Mouse (Mus musculus) cerebellum, adult 9-11 months (tissue): ENCODE results near the gene Arpc5l.

ENCODE experiments used
- DNase-seq: peaks from one replicate; pipeline ENCODE4 v3.0.0; 2022

Arpc5l gene

DNA sequence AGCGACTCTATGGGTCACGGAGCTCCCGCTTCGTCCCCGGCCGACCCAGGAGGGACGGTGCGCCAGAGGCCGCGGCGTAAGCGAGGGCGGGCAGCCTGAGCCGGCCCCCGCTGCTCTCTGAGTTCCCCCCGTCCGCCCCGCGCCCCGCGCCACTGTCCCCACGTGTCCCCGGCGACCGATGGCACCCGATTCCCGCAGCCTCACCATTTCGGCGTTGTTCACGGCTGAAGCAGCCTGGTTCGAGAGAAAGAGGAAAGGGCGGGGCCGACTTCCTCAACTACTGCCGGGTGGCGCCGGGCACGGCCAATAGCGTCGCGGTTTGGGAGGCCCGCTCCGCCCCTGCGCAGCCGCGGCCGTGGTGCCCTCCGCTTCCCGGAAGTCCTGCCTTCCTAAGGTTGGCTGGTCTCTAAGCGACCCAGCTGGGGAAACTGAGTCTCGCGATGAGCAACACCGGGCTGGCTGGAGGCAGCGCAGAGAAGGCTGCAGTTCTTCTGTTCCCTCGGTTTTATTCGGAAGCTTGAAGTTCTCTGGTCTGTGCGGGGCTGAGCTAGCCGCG is at the start of gene Arpc5l:
TSS of gene Arpc5l (plus strand) at position 469 of the 556 bp plus-strand sequence.
- DNase-seq = peak; percentile 91

DNA sequence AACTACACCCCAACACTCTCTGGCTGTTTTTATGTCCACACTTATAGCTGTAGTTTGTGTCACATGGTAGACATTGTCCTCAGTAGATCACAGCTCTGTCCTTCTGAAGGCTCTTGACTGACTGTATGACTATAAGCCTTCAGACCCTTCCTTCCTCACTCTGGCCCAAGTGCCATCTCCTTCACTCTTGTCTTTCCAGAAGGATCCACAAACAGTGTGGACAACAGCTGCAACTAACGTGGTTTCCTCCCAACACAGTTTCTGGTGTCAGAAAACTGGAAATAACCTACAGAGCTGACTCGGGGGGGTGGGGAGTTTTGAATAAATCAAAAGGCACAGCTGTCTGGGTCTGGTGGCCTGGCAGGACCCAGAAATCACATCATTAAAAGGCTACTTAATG is 49.1 kb upstream of the Arpc5l start:
- no peak for DNase-seq

DNA sequence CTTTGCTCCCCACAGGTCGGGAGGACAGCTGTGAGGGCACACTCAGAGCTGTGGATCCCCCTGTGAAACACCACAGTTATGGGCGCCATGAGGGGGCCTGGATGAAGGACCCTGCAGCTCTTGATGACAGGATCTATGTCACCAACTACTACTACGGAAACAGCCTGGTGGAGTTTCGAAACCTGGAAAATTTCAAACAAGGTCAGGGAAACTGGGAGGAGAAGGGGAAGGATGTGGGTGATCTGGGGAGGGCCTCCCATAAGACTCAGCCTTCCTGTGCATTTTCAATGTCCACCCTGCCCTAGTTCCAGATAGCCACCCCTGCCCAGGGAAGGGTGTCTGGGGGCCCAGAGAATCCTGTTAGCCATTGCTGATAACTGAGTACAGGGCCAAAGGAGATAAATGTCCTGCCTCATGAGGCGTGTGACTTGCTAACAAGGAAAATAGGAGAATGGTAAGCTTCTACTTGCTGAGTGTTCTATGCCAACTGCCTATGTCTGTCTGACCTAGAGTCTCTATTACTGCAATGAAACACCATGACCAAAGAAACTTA is 47.4 kb upstream of the Arpc5l start:
- DNase-seq = no peak

DNA sequence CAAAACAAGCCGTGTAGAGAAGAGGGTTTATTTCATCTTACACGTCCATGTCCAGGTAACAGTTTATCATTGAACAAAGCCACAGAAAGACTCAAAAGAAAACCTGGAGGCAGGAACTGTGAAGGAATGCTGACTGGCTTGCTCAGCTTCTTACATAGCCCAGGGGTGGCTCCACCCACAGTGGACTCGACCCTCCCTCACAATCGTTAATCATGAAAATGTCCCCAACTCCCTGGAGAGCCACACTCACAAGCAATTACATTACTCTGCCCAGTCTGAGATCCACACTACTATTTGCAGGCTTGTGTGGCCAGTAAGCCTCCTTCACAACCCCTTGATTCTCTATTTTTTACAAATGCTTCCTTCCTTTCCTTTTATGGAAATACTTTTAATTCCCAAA is 41.0 kb upstream of the Arpc5l start:
- no peak for DNase-seq

GRCm38 (mm10) chr2:38969650-38970049 is 35.5 kb upstream of the Arpc5l start:
- DNase-seq = no peak

DNA sequence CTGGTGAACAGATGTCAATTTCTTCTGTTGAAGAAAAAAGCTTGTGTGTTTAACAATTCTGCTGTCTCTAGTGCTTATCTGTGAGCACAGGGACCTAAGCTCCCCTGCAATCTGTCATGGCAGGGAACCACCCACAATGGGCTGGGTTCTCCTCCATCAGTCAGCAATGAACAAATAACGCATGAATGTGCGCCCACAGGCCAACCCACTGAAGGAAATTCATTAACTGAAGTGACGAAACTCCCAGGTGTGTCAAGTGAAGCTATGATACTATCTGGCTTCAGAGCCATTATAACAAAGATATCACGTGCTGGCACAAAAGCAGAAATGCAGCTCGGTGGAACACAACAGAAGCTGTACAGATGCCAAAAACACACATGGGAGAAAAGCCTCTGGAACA is 35.1 kb upstream of the Arpc5l start:
- no peak for DNase-seq

DNA sequence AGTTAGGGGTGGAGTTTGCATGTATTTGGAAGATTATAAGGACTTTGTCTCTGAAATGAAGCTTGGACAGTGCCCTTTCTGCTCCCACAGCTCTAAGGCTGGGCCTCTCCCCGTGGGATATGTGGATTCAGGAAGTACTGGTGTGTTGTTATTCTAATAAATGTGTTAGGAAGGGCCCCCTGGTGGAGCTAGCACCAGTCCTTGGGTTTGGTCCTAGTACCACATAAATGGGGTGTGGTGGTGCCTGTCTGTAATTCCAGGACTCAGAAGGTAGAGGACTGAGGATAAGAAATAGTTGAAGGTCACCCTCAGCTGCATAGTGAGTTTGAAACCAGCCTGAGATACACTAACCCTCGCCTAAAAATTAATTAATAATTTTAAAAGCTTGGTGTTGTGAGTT is 31.9 kb upstream of the Arpc5l start:
- no peak for DNase-seq

DNA sequence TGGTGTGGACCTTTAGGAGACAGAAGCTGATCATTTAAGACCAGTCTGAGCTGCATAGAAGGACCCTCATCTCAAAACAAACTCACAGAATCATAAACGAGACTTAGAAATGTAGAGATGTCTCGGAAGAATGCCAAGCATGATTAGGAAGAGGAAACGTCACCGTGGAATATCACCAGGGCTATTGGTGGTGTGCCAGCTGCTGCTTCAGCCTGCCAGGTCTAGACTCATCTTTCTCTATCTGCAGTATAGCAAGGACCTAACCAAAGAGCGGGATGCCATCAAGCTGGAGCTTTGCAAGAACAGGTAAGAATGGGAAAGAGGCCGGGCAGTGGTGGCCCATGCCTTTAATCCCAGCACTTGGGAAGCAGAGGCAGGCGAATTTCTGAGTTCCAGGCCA is 31.4 kb upstream of the Arpc5l start:
- DNase-seq = no peak

DNA sequence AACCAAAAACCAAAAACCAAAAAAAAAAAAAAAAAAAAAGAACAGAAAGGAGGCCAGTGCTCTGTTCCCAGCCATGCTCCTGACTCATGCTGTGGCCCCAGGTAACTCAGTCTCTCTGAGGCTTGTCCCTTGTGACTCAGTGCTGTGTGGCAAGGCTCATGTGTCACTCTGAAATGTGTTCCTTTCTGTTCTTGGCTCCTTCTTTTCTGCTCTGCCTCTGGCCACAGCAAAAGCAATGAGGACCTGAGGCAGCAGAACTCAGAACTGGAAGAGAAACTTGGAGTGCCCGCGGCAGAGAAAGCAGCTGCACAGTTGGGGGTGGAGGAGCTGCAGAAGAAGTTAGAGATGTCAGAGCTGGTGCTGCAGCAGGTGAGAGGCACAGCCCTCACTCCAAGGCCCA is 31.0 kb upstream of the Arpc5l start:
- DNase-seq = no peak

DNA sequence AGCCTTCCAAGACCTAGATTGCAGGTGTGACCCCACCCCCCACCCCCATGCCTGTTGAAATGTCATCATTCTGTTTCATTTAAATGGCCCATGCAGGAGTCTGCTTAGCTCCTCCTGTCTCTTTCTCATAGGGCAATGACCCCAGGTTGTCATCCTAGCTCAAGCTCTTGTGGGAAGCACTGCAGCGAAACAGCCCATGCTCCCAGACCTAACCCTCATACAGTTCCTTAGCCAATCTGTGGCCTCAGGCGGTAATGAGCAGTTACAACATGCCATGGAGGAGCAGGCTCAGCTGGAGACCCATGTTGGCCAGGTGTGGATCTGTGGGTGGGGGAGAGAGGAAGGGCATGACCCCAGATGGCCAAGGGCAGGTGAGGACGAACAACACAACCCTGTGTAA is 30.0 kb upstream of the Arpc5l start:
- no peak for DNase-seq

GRCm38 (mm10) chr2:38975941-38976805 is 29.0 kb upstream of the Arpc5l start:
- DNase-seq = no peak

- no peak for DNase-seq
Observed at GRCm38 (mm10) chr2:38977837-38978236, 27.3 kb upstream of the Arpc5l start.

- DNase-seq = no peak
Observed at GRCm38 (mm10) chr2:38983456-38983855, 21.7 kb upstream of the Arpc5l start.

- peak; percentile 5 for DNase-seq
Observed at GRCm38 (mm10) chr2:38986580-38986979, 18.6 kb upstream of the Arpc5l start.

- DNase-seq = no peak
Observed at GRCm38 (mm10) chr2:38987371-38987770, 17.8 kb upstream of the Arpc5l start.

DNA sequence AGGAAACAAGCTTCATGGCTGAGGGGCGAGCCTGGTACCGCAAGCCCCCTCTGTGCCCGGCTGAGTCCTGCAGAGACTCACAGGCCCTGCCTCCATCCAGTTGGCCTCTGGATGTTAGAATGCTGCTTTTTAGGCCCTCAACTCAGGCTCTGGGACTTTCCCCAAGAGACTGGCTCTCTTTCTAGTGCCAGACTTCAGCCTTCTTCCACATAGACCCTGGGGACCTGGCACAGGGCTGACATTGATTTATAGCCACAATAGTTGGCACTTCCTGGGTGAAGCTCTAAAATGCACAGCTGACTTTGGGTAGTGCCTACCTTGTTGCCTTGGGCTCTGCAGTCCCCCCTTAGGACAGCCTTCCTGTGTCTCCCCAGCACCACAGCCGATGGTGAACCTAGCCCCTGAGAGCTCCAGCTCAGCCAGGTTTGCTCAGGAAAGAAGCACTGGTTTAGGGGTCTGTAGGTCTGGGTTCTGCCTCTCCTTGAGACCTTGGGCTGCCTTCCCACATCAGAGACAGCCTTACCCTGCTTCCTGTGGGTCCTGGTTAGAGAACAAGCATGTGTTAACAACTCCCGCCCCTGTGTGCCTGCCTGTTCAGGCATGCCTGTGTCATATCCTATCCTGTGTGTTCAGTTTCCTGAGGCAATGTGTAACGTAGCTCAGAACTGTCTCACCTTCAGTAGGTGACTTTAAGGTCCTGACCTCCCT is 17.2 kb upstream of the Arpc5l start:
- DNase-seq = no peak

GRCm38 (mm10) chr2:38988929-38989328 is 16.2 kb upstream of the Arpc5l start:
- no peak for DNase-seq

DNA sequence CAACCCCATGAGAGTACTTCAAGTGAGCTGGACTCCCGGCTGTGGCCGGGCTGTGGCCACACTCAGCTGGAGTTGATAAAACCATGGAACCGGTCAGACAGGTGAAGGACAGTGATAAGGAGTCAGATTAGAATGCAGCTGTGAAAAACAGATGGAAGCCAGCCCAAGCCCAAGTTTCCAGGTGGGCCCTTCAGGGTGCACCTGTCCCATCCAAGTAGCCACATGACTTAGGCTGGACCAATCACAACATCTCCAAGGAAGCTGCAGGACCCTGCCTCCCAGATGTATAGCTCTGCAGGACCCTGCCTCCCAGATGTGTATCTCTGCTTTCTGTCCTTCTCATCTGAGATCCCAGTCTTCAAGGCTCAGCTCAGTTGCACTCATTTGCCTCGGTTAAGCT is 13.1 kb upstream of the Arpc5l start:
- no peak for DNase-seq

- DNase-seq = no peak
Observed at GRCm38 (mm10) chr2:38992452-38992851, 12.7 kb upstream of the Arpc5l start.

DNA sequence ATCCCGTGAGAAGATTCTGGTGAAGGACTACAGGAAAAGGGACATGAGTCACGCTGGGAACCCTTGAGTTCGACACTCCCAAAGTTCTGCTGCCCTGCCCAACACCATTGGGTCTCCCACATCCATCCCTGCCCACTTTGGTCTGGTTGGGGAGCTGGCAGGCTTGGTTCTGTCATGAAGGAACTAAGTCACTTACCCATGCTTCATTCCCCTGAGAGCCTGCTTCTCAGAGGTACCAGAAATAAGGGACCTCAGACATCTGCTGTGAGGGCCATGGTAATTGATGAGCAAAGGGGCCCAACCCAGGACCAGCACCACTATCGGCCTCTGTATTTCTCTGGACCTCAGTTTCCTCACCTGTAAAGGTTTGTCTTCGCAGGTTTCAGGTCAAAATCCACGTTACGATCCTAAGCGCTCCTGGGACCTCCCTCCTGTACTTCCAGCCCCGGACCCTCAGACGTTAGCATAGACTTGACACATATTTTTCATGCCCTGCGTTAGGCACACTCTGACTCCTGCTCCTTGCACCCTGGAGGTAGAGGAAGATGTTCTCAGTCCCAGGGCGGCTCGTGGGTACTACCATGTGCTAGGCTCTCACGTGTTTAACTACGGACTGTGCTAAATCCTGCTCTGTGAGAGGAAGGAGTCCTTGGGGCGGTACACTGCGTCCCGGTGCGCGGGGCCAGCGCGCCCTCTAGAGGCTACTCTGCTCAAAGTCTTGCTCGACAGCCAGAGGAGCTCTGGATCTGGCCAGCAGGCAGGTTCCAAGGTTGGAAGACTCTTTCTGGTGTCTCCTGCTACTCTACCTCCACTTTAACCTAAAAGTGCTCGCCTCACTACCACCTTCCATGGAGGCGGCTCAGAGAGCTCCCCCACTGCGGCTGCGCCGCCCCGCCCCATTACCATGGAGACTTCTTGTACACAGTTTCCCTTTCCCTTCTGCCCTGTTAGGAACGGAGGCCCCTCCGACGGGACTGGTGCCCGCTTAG is 7.5 kb upstream of the Arpc5l start, which contains the start of gene Wdr38:
TSS of gene Wdr38 (plus strand) at position 91 of the 989 bp plus-strand sequence.
- DNase-seq = peak; percentile 88

GRCm38 (mm10) chr2:38999381-38999780 is 5.8 kb upstream of the Arpc5l start:
- DNase-seq = no peak

- DNase-seq = no peak
Observed at GRCm38 (mm10) chr2:38999910-39000586, 5.1 kb upstream of the Arpc5l start.
